In genomic region chr5:149217524-149218357, GRCm38 (mm10) we compare ENCODE assay signal across 26 mouse cellular contexts. TPM values are rescaled to one million over a fixed set of nuclear protein-coding genes. Genes with fewer than 3 reads are reported as not detected.
DNase-seq lines count a peak whose midpoint lies in the region; ATAC-seq and TF ChIP-seq lines count a peak whose summit lies in the region.
"Had no signal": no experiment of that assay in that cellular context is flagged by ENCODE, and none has a peak within 500 bp of the region (broad histone marks: within the 10 kb centered on the region; RNA-seq: fewer than 3 reads in every experiment).

No protein-coding gene starts in this region.

- ATAC-seq in forebrain, embryonic 14.5 days: peak; percentile 37; the same call in 1 of the 2 replicates
- no peak for ATAC-seq in forebrain, postnatal 0 days
- ATAC-seq in liver, embryonic 12.5 days: peak; percentile 66
- ATAC-seq in liver, embryonic 16.5 days (ENCODE audit: low read depth): peak; percentile 41
- ATAC-seq: activated CD4-positive, CD25-positive, alpha-beta regulatory T cell, adult 4 months; CD4-positive, CD25-positive, alpha-beta regulatory T cell, adult 4 months; hindbrain, postnatal 0 days; lung, postnatal 0 days; midbrain, embryonic 15.5 days had no signal

- no peak overlapping the region for H3K9ac ChIP-seq in forebrain, embryonic 14.5 days (ENCODE audit: low read length)
- no peak overlapping the region for H3K9ac ChIP-seq in forebrain, postnatal 0 days
- peak overlapping the region; percentile 29; the same call in 1 of the 2 replicates for H3K9ac ChIP-seq in liver, embryonic 12.5 days
- no peak overlapping the region for H3K9ac ChIP-seq in liver, embryonic 16.5 days (ENCODE audit: low read depth, low read length)
- H3K9ac ChIP-seq: embryonic facial prominence, embryonic 13.5 days; heart, embryonic 15.5 days; midbrain, embryonic 15.5 days; neural tube, embryonic 12.5 days had no signal

- H3K27me3 ChIP-seq in forebrain, embryonic 14.5 days (replicated peaks; ENCODE audit: control insufficient read depth, insufficient read depth, low read length): no peaks in the 10 kb centered on the region
- no peaks in the 10 kb centered on the region for H3K27me3 ChIP-seq in forebrain, postnatal 0 days (ENCODE audit: insufficient read depth, low read length)
- no peaks in the 10 kb centered on the region for H3K27me3 ChIP-seq in liver, embryonic 12.5 days (replicated peaks)
- no peaks in the 10 kb centered on the region for H3K27me3 ChIP-seq in liver, embryonic 16.5 days (ENCODE audit: control insufficient read depth, insufficient read depth, low read depth, low read length)
- H3K27me3 ChIP-seq: embryonic facial prominence, embryonic 13.5 days; heart, embryonic 15.5 days; midbrain, embryonic 15.5 days; neural tube, embryonic 12.5 days had no signal

- WGBS in forebrain, embryonic 14.5 days: 89% methylated on average over 6 of the region's 6 CpGs
- WGBS in forebrain, postnatal 0 days: 94% methylated on average over 6 of the region's 6 CpGs
- WGBS in liver, embryonic 12.5 days (ENCODE audit: insufficient replicate concordance): 50% methylated on average over 6 of the region's 6 CpGs
- WGBS in liver, embryonic 16.5 days (ENCODE audit: insufficient replicate concordance): 45% methylated on average over 6 of the region's 6 CpGs

- no peak for TF ChIP-seq CTCF in forebrain, postnatal 0 days (IDR thresholded peaks at IDR 0.05; ENCODE audit: low read depth)

- H3K36me3 ChIP-seq in forebrain, embryonic 14.5 days (ENCODE audit: control insufficient read depth, insufficient read depth, low read length): peaks cover 51% of the 10 kb centered on the region
- peaks cover 47% of the 10 kb centered on the region for H3K36me3 ChIP-seq in forebrain, postnatal 0 days (ENCODE audit: insufficient read depth)
- peaks cover 49% of the 10 kb centered on the region for H3K36me3 ChIP-seq in liver, embryonic 12.5 days
- H3K36me3 ChIP-seq in liver, embryonic 16.5 days (ENCODE audit: control insufficient read depth, insufficient read depth): peaks cover 34% of the 10 kb centered on the region

- no peak overlapping the region for H3K4me2 ChIP-seq in forebrain, embryonic 14.5 days (ENCODE audit: low read length)
- no peak overlapping the region for H3K4me2 ChIP-seq in forebrain, postnatal 0 days (ENCODE audit: low read depth)
- peak overlapping the region; percentile 28 for H3K4me2 ChIP-seq in liver, embryonic 12.5 days
- peak overlapping the region; percentile 25; the same call in 1 of the 2 replicates for H3K4me2 ChIP-seq in liver, embryonic 16.5 days (ENCODE audit: low read depth, low read length)
- H3K4me2 ChIP-seq: embryonic facial prominence, embryonic 13.5 days; heart, embryonic 15.5 days; midbrain, embryonic 15.5 days; neural tube, embryonic 12.5 days had no signal

- DNase-seq in forebrain, embryonic 14.5 days (ENCODE audit: low spot score): no peak
- DNase-seq in forebrain, postnatal 0 days: no peak
- DNase-seq in liver: no peak
- peak; percentile 28 for DNase-seq in ES-CJ7 (ENCODE audit: low read depth, low spot score)
- DNase-seq in heart, postnatal 25 days (ENCODE audit: low spot score): no peak
- DNase-seq: adrenal gland, adult 8-10 months; cerebellum, adult 18-20 months; cerebellum, postnatal 25 days; heart, postnatal 4 days; kidney, adult 2 months; kidney, postnatal 14 days; right cerebral cortex, postnatal 14 days; thymus, adult 2 months; thymus, postnatal 4 days had no signal

- H3K4me3 ChIP-seq in forebrain, embryonic 14.5 days (ENCODE audit: low read depth, low read length): no peak overlapping the region
- no peak overlapping the region for H3K4me3 ChIP-seq in forebrain, postnatal 0 days (ENCODE audit: low read depth, low read length)
- H3K4me3 ChIP-seq in liver, embryonic 12.5 days: no peak overlapping the region
- H3K4me3 ChIP-seq in liver, embryonic 16.5 days (ENCODE audit: low read depth, low read length): no peak overlapping the region
- H3K4me3 ChIP-seq: embryonic facial prominence, embryonic 13.5 days; heart, embryonic 15.5 days; limb, embryonic 10.5 days; midbrain, embryonic 15.5 days; neural tube, embryonic 12.5 days had no signal

- intact Hi-C loops in heart, postnatal 25 days (cut with DNase I): no loop called here

- H3K27ac ChIP-seq in forebrain, embryonic 14.5 days (ENCODE audit: low read depth, low read length): no peak overlapping the region
- H3K27ac ChIP-seq in forebrain, postnatal 0 days (ENCODE audit: low read depth, low read length): no peak overlapping the region
- peak overlapping the region; percentile 68; the same call in 1 of the 2 replicates for H3K27ac ChIP-seq in liver, embryonic 12.5 days
- no peak overlapping the region for H3K27ac ChIP-seq in liver, embryonic 16.5 days (ENCODE audit: low read length)
- H3K27ac ChIP-seq: embryonic facial prominence, embryonic 13.5 days; heart, embryonic 15.5 days; hindbrain, postnatal 0 days; limb, embryonic 10.5 days; midbrain, embryonic 15.5 days; neural tube, embryonic 12.5 days; stomach, postnatal 0 days had no signal

- H3K4me1 ChIP-seq in forebrain, embryonic 14.5 days (ENCODE audit: control insufficient read depth, insufficient read depth, low read length): no peaks in the 10 kb centered on the region
- no peaks in the 10 kb centered on the region for H3K4me1 ChIP-seq in forebrain, postnatal 0 days (ENCODE audit: insufficient read depth)
- H3K4me1 ChIP-seq in liver, embryonic 12.5 days: peaks cover 45% of the 10 kb centered on the region
- H3K4me1 ChIP-seq in liver, embryonic 16.5 days (ENCODE audit: control insufficient read depth, low read depth, low read length): peaks cover 16% of the 10 kb centered on the region
- H3K4me1 ChIP-seq: embryonic facial prominence, embryonic 13.5 days; heart, embryonic 15.5 days; limb, embryonic 10.5 days; midbrain, embryonic 15.5 days; neural tube, embryonic 12.5 days had no signal

- H3K9me3 ChIP-seq in forebrain, embryonic 14.5 days (replicated peaks; ENCODE audit: control insufficient read depth, low read length): no peaks in the 10 kb centered on the region
- no peaks in the 10 kb centered on the region for H3K9me3 ChIP-seq in forebrain, postnatal 0 days (ENCODE audit: low read length)
- H3K9me3 ChIP-seq in liver, embryonic 12.5 days (replicated peaks): peaks cover 8% of the 10 kb centered on the region
- H3K9me3 ChIP-seq in liver, embryonic 16.5 days (replicated peaks; ENCODE audit: control insufficient read depth, low read length): no peaks in the 10 kb centered on the region
- H3K9me3 ChIP-seq: embryonic facial prominence, embryonic 13.5 days; heart, embryonic 15.5 days; limb, embryonic 10.5 days; midbrain, embryonic 15.5 days had no signal

RNA-seq across cellular contexts. Expression of gene Hmgb1, which starts 33.5 kb away (rescaled TPM):
- 1,219 and 1,258 TPM in 2 replicates for polyA plus RNA-seq in forebrain, embryonic 14.5 days (2014; fragmentation: Nextera tagmentation; extraction: Ambion mirVana)
- 446 and 559 TPM in 2 replicates for total RNA-seq in forebrain, postnatal 0 days (2014; rRNA removed)
- 836 and 892 TPM in 2 replicates for polyA plus RNA-seq in forebrain, postnatal 0 days (2015; fragmentation: Nextera tagmentation; extraction: Ambion mirVana)
- 682 and 741 TPM in 2 replicates for polyA plus RNA-seq in liver, embryonic 12.5 days (2016; fragmentation: Nextera tagmentation; extraction: Ambion mirVana)
- 379 and 433 TPM in 2 replicates for polyA plus RNA-seq in liver, embryonic 16.5 days (2015; fragmentation: Nextera tagmentation; extraction: Ambion mirVana)
- total RNA-seq in heart, postnatal 25 days (2021): 10 to 100 TPM; 83.8 to 97.6 TPM

RNA-seq across cellular contexts. Expression of gene Uspl1, which starts 33.6 kb away (rescaled TPM):
- 57.5 and 59.9 TPM in 2 replicates for polyA plus RNA-seq in forebrain, embryonic 14.5 days (2014; fragmentation: Nextera tagmentation; extraction: Ambion mirVana)
- 61.3 and 63.6 TPM in 2 replicates for total RNA-seq in forebrain, postnatal 0 days (2014; rRNA removed)
- polyA plus RNA-seq in forebrain, postnatal 0 days (2015; fragmentation: Nextera tagmentation; extraction: Ambion mirVana): 37.3 and 41.8 TPM in 2 replicates
- polyA plus RNA-seq in liver, embryonic 12.5 days (2016; fragmentation: Nextera tagmentation; extraction: Ambion mirVana): 32.5 and 37.1 TPM in 2 replicates
- polyA plus RNA-seq in liver, embryonic 16.5 days (2015; fragmentation: Nextera tagmentation; extraction: Ambion mirVana): 16.1 and 17.2 TPM in 2 replicates
- total RNA-seq in heart, postnatal 25 days (2021): 10 to 100 TPM; 16.2 to 17.4 TPM

RNA-seq across cellular contexts. Expression of gene Alox5ap, which starts 46.8 kb away (rescaled TPM):
- polyA plus RNA-seq in forebrain, embryonic 14.5 days (2014; fragmentation: Nextera tagmentation; extraction: Ambion mirVana): 8.6 and 12.7 TPM in 2 replicates
- 3.4 and 11.6 TPM in 2 replicates for total RNA-seq in forebrain, postnatal 0 days (2014; rRNA removed)
- polyA plus RNA-seq in forebrain, postnatal 0 days (2015; fragmentation: Nextera tagmentation; extraction: Ambion mirVana): 10.8 and 13.3 TPM in 2 replicates
- polyA plus RNA-seq in liver, embryonic 12.5 days (2016; fragmentation: Nextera tagmentation; extraction: Ambion mirVana): 17.9 and 18.6 TPM in 2 replicates
- 47.5 and 49.0 TPM in 2 replicates for polyA plus RNA-seq in liver, embryonic 16.5 days (2015; fragmentation: Nextera tagmentation; extraction: Ambion mirVana)
- total RNA-seq in heart, postnatal 25 days (2021): 10 to 100 TPM; 16.5 to 17.0 TPM

Comparison
In these comparisons a context has a peak if more than half of its experiments do, and no peak if none do; other contexts are left out.
1. H3K4me2 ChIP-seq: peak in liver, embryonic 12.5 days (single experiment) and liver, embryonic 16.5 days (single experiment); none in forebrain, embryonic 14.5 days (single experiment) and forebrain, postnatal 0 days (single experiment).